Mouse (Mus musculus): ENCODE data around the gene Large1. TPM values are rescaled to one million over a fixed set of nuclear protein-coding genes. Genes with fewer than 3 reads are reported as not detected.

Gene Large1
- polyA plus RNA-seq, 1 experiment = 8.4 TPM

DNA sequence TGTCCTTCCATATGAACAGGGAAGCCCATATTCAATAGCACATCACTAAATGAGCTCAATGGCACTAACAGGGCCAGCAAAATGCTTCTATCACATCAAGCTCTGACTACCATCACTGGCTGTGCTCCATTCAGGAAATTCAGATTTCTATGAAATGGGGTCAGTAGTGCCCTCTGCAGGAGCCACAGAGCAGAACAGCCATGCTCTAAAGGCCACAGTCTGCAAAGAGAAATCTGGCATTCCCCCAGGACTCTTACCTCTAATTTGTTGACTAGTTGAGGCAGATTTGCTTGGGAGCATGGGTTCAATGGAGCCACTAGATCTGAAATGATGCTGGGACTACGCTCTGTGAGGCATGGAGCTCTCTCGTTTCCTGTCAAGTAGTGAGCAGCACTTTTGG lies 151.5 kb downstream of the Large1 start:
- no peak overlapping the region for H3K4me3 ChIP-seq (ENCODE audit: insufficient read depth, low read length)
- no peaks in the 10 kb centered on the region for H3K4me1 ChIP-seq (ENCODE audit: control insufficient read depth, insufficient read depth, low read length)
- H3K27ac ChIP-seq (ENCODE audit: insufficient read depth, low read depth, low read length) = no peak overlapping the region
- no peak for TF ChIP-seq CTCF (IDR thresholded peaks at IDR 0.05; ENCODE audit: low read depth, low read length)
- TF ChIP-seq POLR2A (IDR thresholded peaks at IDR 0.05; ENCODE audit: borderline replicate concordance, low read depth, low read length) = no peak

DNA sequence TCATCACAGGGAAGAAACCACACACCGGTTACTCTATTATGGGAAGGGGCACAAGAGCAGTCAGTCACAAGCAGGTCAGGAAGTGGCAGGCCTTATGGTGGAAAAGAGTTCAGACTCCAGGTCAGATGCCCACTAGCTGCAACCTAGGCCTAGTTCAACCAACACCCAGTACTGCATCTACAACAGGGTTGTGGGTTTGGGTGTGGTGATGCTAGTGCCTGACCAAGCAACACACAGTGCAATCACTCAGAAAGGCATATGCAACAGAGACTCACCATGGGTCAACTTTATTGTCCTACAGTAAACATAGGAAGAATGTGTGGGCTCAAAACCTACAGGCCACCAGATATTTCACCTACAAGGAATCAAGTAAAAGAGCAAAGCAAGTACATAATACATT lies 155.6 kb downstream of the Large1 start:
- no peak for TF ChIP-seq CTCF (IDR thresholded peaks at IDR 0.05; ENCODE audit: low read depth, low read length)
- no peak for TF ChIP-seq POLR2A (IDR thresholded peaks at IDR 0.05; ENCODE audit: borderline replicate concordance, low read depth, low read length)
- H3K4me1 ChIP-seq (ENCODE audit: control insufficient read depth, insufficient read depth, low read length) = no peaks in the 10 kb centered on the region
- no peak overlapping the region for H3K27ac ChIP-seq (ENCODE audit: insufficient read depth, low read depth, low read length)
- no peak overlapping the region for H3K4me3 ChIP-seq (ENCODE audit: insufficient read depth, low read length)

DNA sequence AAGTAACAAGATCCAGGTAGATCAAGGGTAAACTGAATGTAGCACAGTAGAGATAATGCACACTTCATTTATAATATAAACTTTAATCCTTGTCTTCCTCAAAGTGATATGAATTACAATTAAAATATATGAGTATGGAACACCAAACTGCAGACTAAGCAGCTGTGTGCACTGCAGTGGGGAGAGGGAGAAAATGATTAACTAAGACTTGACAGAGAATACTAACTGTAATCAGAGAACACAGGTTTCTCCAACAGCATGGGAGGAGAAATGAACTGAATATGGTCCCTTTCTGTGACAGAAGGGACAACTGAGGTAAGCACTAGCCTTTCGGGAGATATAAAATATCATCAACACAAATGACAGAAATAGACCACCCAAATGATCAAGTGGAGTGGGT lies 164.7 kb downstream of the Large1 start:
- H3K4me3 ChIP-seq (ENCODE audit: insufficient read depth, low read length) = no peak overlapping the region
- H3K4me1 ChIP-seq (ENCODE audit: control insufficient read depth, insufficient read depth, low read length) = no peaks in the 10 kb centered on the region
- H3K27ac ChIP-seq (ENCODE audit: insufficient read depth, low read depth, low read length) = no peak overlapping the region
- TF ChIP-seq POLR2A (IDR thresholded peaks at IDR 0.05; ENCODE audit: borderline replicate concordance, low read depth, low read length) (no peak), CTCF (IDR thresholded peaks at IDR 0.05; ENCODE audit: low read depth, low read length) (no peak)

DNA sequence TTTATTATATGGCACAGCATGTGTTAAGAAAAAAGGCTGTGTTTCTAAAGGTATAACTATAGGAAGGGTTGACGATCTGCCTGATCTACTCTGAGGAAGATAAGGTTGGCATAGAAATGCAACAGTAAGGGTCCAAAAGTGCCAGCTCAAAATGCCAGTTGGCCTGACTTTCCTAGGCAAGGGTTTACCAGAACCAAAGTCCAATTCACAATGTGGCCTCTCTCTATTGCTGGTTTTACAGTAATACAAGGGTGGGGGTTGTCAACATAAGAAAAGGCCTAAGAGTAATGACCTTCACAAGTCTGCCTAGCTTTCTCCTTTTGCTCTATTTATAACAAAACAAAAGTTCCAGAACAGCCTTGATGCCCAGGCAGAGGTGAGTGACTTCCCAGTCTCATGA lies 166.0 kb downstream of the Large1 start:
- no peak overlapping the region for H3K27ac ChIP-seq (ENCODE audit: insufficient read depth, low read depth, low read length)
- no peak for TF ChIP-seq POLR2A (IDR thresholded peaks at IDR 0.05; ENCODE audit: borderline replicate concordance, low read depth, low read length)
- TF ChIP-seq CTCF (IDR thresholded peaks at IDR 0.05; ENCODE audit: low read depth, low read length) = no peak
- H3K4me1 ChIP-seq (ENCODE audit: control insufficient read depth, insufficient read depth, low read length) = no peaks in the 10 kb centered on the region
- H3K4me3 ChIP-seq (ENCODE audit: insufficient read depth, low read length) = no peak overlapping the region

DNA sequence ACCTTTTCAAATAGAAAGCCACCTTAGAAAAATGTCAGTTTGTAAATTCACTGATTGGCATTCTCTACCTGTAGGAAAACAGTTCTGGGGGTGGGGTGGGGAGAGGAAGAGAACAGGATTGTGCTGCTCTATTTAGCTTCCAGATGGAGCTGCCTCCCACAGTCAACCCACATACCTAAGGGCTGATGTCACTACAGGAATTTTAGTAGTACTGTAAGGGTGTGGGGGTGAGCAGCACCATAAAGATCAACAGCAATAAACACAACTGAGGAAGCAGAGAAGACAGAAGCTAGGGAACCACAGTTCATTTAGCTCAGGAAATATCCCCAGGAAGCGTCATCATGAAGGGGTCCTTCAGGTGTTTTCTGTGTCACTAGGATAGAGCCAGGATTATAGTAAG lies 174.9 kb downstream of the Large1 start:
- Histone ChIP-seq H3K27ac (ENCODE audit: insufficient read depth, low read depth, low read length) (no peak overlapping the region), H3K4me3 (ENCODE audit: insufficient read depth, low read length) (no peak overlapping the region), H3K4me1 (ENCODE audit: control insufficient read depth, insufficient read depth, low read length) (no peaks in the 10 kb centered on the region)
- no peak for TF ChIP-seq CTCF (IDR thresholded peaks at IDR 0.05; ENCODE audit: low read depth, low read length)
- no peak for TF ChIP-seq POLR2A (IDR thresholded peaks at IDR 0.05; ENCODE audit: borderline replicate concordance, low read depth, low read length)

DNA sequence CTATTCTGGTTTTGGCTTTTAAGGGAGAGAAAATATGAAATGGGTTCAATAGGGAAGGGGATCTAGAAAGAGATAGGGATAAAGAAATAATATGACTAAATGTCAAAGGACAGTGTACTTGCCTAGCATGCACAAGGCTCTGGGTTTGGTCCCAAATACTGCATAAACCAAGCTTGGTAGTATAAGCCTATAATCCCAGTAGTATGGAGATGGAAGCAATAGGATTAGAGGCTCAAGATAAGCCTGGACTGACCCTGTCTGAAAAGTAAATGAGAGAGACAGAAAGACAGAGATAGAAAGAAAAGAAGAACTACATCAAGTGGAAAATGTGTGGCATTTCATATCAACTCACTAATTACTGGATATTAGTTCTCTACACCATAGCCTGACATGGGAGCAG lies 180.7 kb downstream of the Large1 start:
- Histone ChIP-seq H3K27ac (ENCODE audit: insufficient read depth, low read depth, low read length) (no peak overlapping the region), H3K4me1 (ENCODE audit: control insufficient read depth, insufficient read depth, low read length) (no peaks in the 10 kb centered on the region), H3K4me3 (ENCODE audit: insufficient read depth, low read length) (no peak overlapping the region)
- TF ChIP-seq POLR2A (IDR thresholded peaks at IDR 0.05; ENCODE audit: borderline replicate concordance, low read depth, low read length) (no peak), CTCF (IDR thresholded peaks at IDR 0.05; ENCODE audit: low read depth, low read length) (no peak)

DNA sequence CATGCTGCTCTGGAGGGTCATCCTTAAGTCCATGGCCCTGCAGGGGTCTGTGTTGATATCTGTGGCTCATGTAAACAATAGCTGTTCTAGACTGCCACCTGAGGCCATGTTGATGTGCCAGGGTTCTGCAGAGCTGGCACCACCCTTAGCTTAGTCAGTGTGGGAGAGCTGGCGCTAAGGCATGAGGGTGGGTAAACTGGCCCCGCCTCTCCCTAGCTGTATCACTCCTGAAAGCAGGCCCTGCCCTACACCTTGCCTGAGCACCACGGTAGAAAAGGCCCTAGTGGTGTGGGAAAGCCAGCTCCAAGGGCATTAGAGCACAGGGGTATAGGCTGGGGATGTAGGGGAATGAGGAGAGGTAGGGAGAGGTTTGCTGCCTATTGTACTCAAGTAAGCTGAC lies 191.3 kb downstream of the Large1 start:
- TF ChIP-seq CTCF (IDR thresholded peaks at IDR 0.05; ENCODE audit: low read depth, low read length) (no peak), POLR2A (IDR thresholded peaks at IDR 0.05; ENCODE audit: borderline replicate concordance, low read depth, low read length) (no peak)
- no peak overlapping the region for H3K4me3 ChIP-seq (ENCODE audit: insufficient read depth, low read length)
- no peak overlapping the region for H3K27ac ChIP-seq (ENCODE audit: insufficient read depth, low read depth, low read length)
- H3K4me1 ChIP-seq (ENCODE audit: control insufficient read depth, insufficient read depth, low read length) = no peaks in the 10 kb centered on the region

DNA sequence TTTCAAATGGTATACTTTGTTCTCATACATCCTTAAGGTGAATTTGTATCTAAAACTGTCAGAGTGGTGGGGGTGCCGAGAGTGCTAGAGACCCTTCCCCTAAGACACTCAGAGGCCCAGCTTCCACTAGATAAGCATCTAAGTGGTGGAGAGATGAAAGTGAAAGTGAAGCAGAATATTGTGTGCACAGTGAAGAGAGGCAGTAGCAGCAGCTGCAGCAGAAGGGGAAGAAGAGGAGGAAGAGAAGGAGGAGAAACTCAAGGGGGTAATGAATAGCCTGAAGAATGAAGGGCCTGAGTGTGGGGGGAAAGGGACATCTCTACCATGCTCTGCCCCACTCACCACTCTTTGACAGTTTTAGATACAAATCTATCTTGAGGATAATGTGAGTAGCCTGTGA lies 191.8 kb downstream of the Large1 start:
- H3K4me1 ChIP-seq (ENCODE audit: control insufficient read depth, insufficient read depth, low read length) = no peaks in the 10 kb centered on the region
- no peak overlapping the region for H3K4me3 ChIP-seq (ENCODE audit: insufficient read depth, low read length)
- no peak for TF ChIP-seq CTCF (IDR thresholded peaks at IDR 0.05; ENCODE audit: low read depth, low read length)
- H3K27ac ChIP-seq (ENCODE audit: insufficient read depth, low read depth, low read length) = no peak overlapping the region

DNA sequence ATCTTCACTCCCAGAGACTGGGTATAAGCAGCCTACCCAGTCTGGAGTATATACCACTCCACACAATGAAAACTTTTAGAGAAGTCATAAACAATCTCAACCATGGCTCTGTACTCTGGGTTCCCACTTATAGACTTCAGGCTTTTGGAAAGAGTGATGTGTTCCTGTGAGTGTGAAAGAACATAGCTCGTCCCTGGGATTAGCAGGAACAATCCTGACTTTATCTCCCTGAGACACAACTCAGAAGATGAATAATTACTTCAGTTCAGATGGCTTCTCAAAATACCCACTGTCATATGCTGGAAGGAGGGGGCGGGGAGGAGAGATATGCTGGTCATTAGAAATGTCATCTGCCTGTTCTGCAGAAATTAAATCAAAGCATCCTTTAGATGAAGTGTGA lies 192.4 kb downstream of the Large1 start:
- Histone ChIP-seq H3K27ac (ENCODE audit: insufficient read depth, low read depth, low read length) (no peak overlapping the region), H3K4me3 (ENCODE audit: insufficient read depth, low read length) (no peak overlapping the region), H3K4me1 (ENCODE audit: control insufficient read depth, insufficient read depth, low read length) (no peaks in the 10 kb centered on the region)
- TF ChIP-seq POLR2A (IDR thresholded peaks at IDR 0.05; ENCODE audit: borderline replicate concordance, low read depth, low read length) = no peak
- no peak for TF ChIP-seq CTCF (IDR thresholded peaks at IDR 0.05; ENCODE audit: low read depth, low read length)

DNA sequence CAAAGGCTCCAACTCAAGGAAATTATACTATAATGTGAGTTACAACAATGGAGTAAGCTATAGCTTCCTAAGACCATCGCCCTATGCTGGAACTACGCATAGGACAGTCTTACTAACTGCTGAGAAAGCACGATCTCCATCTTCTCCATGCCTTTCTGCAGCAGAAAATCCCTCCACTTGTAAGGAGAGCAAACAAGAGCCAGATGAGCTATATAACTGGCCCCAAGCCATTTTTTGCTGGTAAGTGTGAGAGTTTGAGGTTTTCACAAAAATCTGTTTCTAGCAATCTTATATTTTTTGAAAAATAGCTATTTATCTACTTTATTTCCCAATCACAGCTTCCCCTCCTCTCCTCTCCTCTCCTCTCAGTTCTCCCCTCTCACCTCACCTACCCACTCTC lies 206.1 kb downstream of the Large1 start:
- H3K27ac ChIP-seq (ENCODE audit: insufficient read depth, low read depth, low read length) = no peak overlapping the region
- no peak overlapping the region for H3K4me3 ChIP-seq (ENCODE audit: insufficient read depth, low read length)
- TF ChIP-seq POLR2A (IDR thresholded peaks at IDR 0.05; ENCODE audit: borderline replicate concordance, low read depth, low read length) (no peak), CTCF (IDR thresholded peaks at IDR 0.05; ENCODE audit: low read depth, low read length) (no peak)
- H3K4me1 ChIP-seq (ENCODE audit: control insufficient read depth, insufficient read depth, low read length) = no peaks in the 10 kb centered on the region

DNA sequence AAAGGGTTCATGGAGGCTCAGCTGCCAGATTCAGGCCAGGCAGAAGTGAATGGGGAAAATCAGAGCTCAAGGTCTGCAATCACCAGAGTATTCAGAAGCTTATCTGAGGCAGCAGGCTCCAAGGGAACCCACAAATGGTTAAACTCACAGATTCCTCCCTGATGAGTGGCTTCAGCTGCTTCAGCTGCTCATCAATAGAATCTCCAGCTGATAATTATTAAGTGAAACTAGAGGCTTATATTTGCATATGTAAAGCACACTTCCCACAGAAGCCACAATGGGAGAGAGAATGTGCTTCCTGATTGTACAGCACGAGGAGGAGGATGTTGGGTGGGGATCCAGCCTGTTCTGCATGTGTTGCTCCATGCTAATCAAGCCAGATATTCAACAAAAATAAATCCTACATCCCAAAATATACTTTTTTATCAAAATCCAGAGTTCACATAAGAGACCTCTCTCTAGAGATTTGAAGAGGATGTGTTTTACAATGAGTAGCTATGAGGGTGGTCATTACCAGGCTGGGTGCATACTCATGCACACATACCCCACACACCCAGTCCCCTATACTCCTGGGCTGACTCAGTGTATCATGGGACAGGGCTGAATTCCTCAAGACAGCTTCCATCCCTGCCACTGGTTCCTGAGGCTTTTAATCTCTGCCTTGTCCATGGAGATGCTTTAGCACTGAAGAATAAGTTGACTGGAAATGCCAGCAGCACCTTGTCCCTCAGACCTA lies 210.5 kb downstream of the Large1 start:
- Histone ChIP-seq H3K4me3 (ENCODE audit: insufficient read depth, low read length) (no peak overlapping the region), H3K4me1 (ENCODE audit: control insufficient read depth, insufficient read depth, low read length) (no peaks in the 10 kb centered on the region), H3K27ac (ENCODE audit: insufficient read depth, low read depth, low read length) (no peak overlapping the region)
- TF ChIP-seq POLR2A (IDR thresholded peaks at IDR 0.05; ENCODE audit: borderline replicate concordance, low read depth, low read length) (no peak), CTCF (IDR thresholded peaks at IDR 0.05; ENCODE audit: low read depth, low read length) (no peak)

All from bone marrow macrophage, adult 2 months (primary cell).